ENCODE assay signal across 10 mouse cellular contexts in genomic region chr11:106770195-106770974, GRCm38 (mm10). TPM values are rescaled to one million over a fixed set of nuclear protein-coding genes. Genes with fewer than 3 reads are reported as not detected.
DNase-seq lines count a peak whose midpoint lies in the region; ATAC-seq and TF ChIP-seq lines count a peak whose summit lies in the region.
"Had no signal": no experiment of that assay in that cellular context is flagged by ENCODE, and none has a peak within 500 bp of the region (broad histone marks: within the 10 kb centered on the region; RNA-seq: fewer than 3 reads in every experiment).

No protein-coding gene starts in this region.

- no peaks in the 10 kb centered on the region for H3K4me1 ChIP-seq in midbrain, postnatal 0 days (ENCODE audit: insufficient read depth, low read length)
- no peaks in the 10 kb centered on the region for H3K4me1 ChIP-seq in midbrain, embryonic 16.5 days (ENCODE audit: control insufficient read depth, insufficient read depth, low read length)
- no peaks in the 10 kb centered on the region for H3K4me1 ChIP-seq in stomach, postnatal 0 days (replicated peaks; ENCODE audit: control insufficient read depth, insufficient read depth)
- H3K4me1 ChIP-seq: limb, embryonic 13.5 days had no signal

- 98% methylated on average over 9 of the region's 9 CpGs for WGBS in midbrain, postnatal 0 days
- 98% methylated on average over 9 of the region's 9 CpGs for WGBS in midbrain, embryonic 16.5 days
- WGBS in stomach, postnatal 0 days = 93% methylated on average over 9 of the region's 9 CpGs

- no peaks in the 10 kb centered on the region for H3K27me3 ChIP-seq in midbrain, postnatal 0 days (ENCODE audit: insufficient read depth, low read length)
- H3K27me3 ChIP-seq in midbrain, embryonic 16.5 days (ENCODE audit: control insufficient read depth, insufficient read depth, low read depth, low read length) = no peaks in the 10 kb centered on the region
- no peaks in the 10 kb centered on the region for H3K27me3 ChIP-seq in stomach, postnatal 0 days (ENCODE audit: control insufficient read depth, insufficient read depth, low read length)
- H3K27me3 ChIP-seq: limb, embryonic 13.5 days had no signal

- no peak for ATAC-seq in midbrain, postnatal 0 days (ENCODE audit: low FRiP score)
- no peak for ATAC-seq in midbrain, embryonic 16.5 days
- ATAC-seq in hematopoietic stem cell, adult 5-6 weeks (replicated peaks in 1 of 2; ENCODE audit: insufficient read depth in 1 of 2, low FRiP score in 2 of 2, low TSS enrichment in 1 of 2, low read depth in 1 of 2, poor library complexity in 2 of 2, severe bottlenecking in 2 of 2) = peak; percentile 37 to 46; a peak in 1 of 4 replicates
- ATAC-seq in stomach, postnatal 0 days (ENCODE audit: low FRiP score, low TSS enrichment) = no peak

- peak; percentile 37 for DNase-seq in embryo, embryonic 10.5 days (ENCODE audit: low spot score)
- DNase-seq in embryo, embryonic 10 days (ENCODE audit: low spot score) = no peak
- DNase-seq in midbrain, postnatal 0 days (ENCODE audit: low spot score) = no peak
- no peak for DNase-seq in stomach, postnatal 0 days (ENCODE audit: low spot score)
- no peak for DNase-seq in urinary bladder, postnatal 10 days (ENCODE audit: low spot score)
- no peak for DNase-seq in kidney, postnatal 14 days
- DNase-seq: cerebellum, adult 9-11 months had no signal

- H3K4me3 ChIP-seq in midbrain, postnatal 0 days (ENCODE audit: low read depth, low read length) = no peak overlapping the region
- no peak overlapping the region for H3K4me3 ChIP-seq in midbrain, embryonic 16.5 days (ENCODE audit: low read depth, low read length)
- H3K4me3 ChIP-seq in stomach, postnatal 0 days (ENCODE audit: low read depth, low read length) = no peak overlapping the region
- H3K4me3 ChIP-seq: limb, embryonic 13.5 days had no signal

- TF ChIP-seq EP300 in stomach, postnatal 0 days (optimal IDR thresholded peaks at IDR 0.05) = no peak

- H3K9me3 ChIP-seq in midbrain, postnatal 0 days (ENCODE audit: low read length) = no peaks in the 10 kb centered on the region
- H3K9me3 ChIP-seq in midbrain, embryonic 16.5 days (replicated peaks; ENCODE audit: control insufficient read depth, low read length, poor library complexity, severe bottlenecking) = no peaks in the 10 kb centered on the region
- no peaks in the 10 kb centered on the region for H3K9me3 ChIP-seq in stomach, postnatal 0 days (ENCODE audit: control insufficient read depth, low read length)

- H3K9ac ChIP-seq in midbrain, postnatal 0 days (replicated peaks; ENCODE audit: low read length, poor library complexity, severe bottlenecking) = no peak overlapping the region
- no peak overlapping the region for H3K9ac ChIP-seq in midbrain, embryonic 16.5 days (ENCODE audit: low read depth, low read length)
- no peak overlapping the region for H3K9ac ChIP-seq in stomach, postnatal 0 days (ENCODE audit: low read length)
- H3K9ac ChIP-seq: limb, embryonic 13.5 days had no signal

- H3K4me2 ChIP-seq in midbrain, postnatal 0 days (ENCODE audit: low read depth, low read length, poor library complexity, severe bottlenecking) = no peak overlapping the region
- no peak overlapping the region for H3K4me2 ChIP-seq in midbrain, embryonic 16.5 days (ENCODE audit: low read length)
- H3K4me2 ChIP-seq in stomach, postnatal 0 days (replicated peaks; ENCODE audit: low read depth) = no peak overlapping the region
- H3K4me2 ChIP-seq: limb, embryonic 13.5 days had no signal

- H3K27ac ChIP-seq in midbrain, postnatal 0 days (ENCODE audit: low read depth, low read length) = no peak overlapping the region
- H3K27ac ChIP-seq in midbrain, embryonic 16.5 days (ENCODE audit: low read length) = no peak overlapping the region
- no peak overlapping the region for H3K27ac ChIP-seq in stomach, postnatal 0 days (replicated peaks)
- H3K27ac ChIP-seq: limb, embryonic 13.5 days had no signal

- peaks cover 38% of the 10 kb centered on the region for H3K36me3 ChIP-seq in midbrain, postnatal 0 days (ENCODE audit: insufficient read depth, low read length)
- peaks cover 23% of the 10 kb centered on the region for H3K36me3 ChIP-seq in midbrain, embryonic 16.5 days (ENCODE audit: control insufficient read depth, insufficient read depth, low read length)
- peaks cover 34% of the 10 kb centered on the region for H3K36me3 ChIP-seq in stomach, postnatal 0 days (ENCODE audit: control insufficient read depth, insufficient read depth, low read length)

- TF ChIP-seq CTCF in midbrain, postnatal 0 days (IDR thresholded peaks at IDR 0.05) = peak; percentile 77
- peak; percentile 77 for TF ChIP-seq CTCF in stomach, postnatal 0 days (IDR thresholded peaks at IDR 0.05; ENCODE audit: low read depth)

RNA-seq across cellular contexts. Expression of gene Polg2, which starts 9.0 kb away (rescaled TPM):
- 6.6 and 9.8 TPM in 2 replicates for total RNA-seq in midbrain, postnatal 0 days (2014; rRNA removed)
- polyA plus RNA-seq in midbrain, postnatal 0 days (2015; fragmentation: Nextera tagmentation; extraction: Ambion mirVana) = 9.7 and 10.5 TPM in 2 replicates
- polyA plus RNA-seq in midbrain, embryonic 16.5 days (2015; fragmentation: Nextera tagmentation; extraction: Ambion mirVana) = 9.4 and 9.6 TPM in 2 replicates
- 16.0 and 24.2 TPM in 2 replicates for total RNA-seq in hematopoietic stem cell, adult 5-6 weeks (2017)
- polyA plus RNA-seq in stomach, postnatal 0 days (2015; fragmentation: Nextera tagmentation; extraction: Ambion mirVana) = 8.9 and 10.3 TPM in 2 replicates

RNA-seq across cellular contexts. Expression of gene Ddx5, which starts 18.6 kb away (rescaled TPM):
- 408 and 459 TPM in 2 replicates for total RNA-seq in midbrain, postnatal 0 days (2014; rRNA removed)
- 260 and 301 TPM in 2 replicates for polyA plus RNA-seq in midbrain, postnatal 0 days (2015; fragmentation: Nextera tagmentation; extraction: Ambion mirVana)
- polyA plus RNA-seq in midbrain, embryonic 16.5 days (2015; fragmentation: Nextera tagmentation; extraction: Ambion mirVana) = 365 and 425 TPM in 2 replicates
- total RNA-seq in hematopoietic stem cell, adult 5-6 weeks (2017) = 1,945 and 2,149 TPM in 2 replicates
- 175 and 178 TPM in 2 replicates for polyA plus RNA-seq in stomach, postnatal 0 days (2015; fragmentation: Nextera tagmentation; extraction: Ambion mirVana)

RNA-seq across cellular contexts. Expression of gene Cep95, which starts 18.7 kb away (rescaled TPM):
- total RNA-seq in midbrain, postnatal 0 days (2014; rRNA removed) = 6.0 and 13.3 TPM in 2 replicates
- polyA plus RNA-seq in midbrain, postnatal 0 days (2015; fragmentation: Nextera tagmentation; extraction: Ambion mirVana) = 6.0 and 7.9 TPM in 2 replicates
- polyA plus RNA-seq in midbrain, embryonic 16.5 days (2015; fragmentation: Nextera tagmentation; extraction: Ambion mirVana) = 16.2 and 17.8 TPM in 2 replicates
- total RNA-seq in hematopoietic stem cell, adult 5-6 weeks (2017) = 25.3 and 53.4 TPM in 2 replicates
- 4.9 and 5.7 TPM in 2 replicates for polyA plus RNA-seq in stomach, postnatal 0 days (2015; fragmentation: Nextera tagmentation; extraction: Ambion mirVana)

RNA-seq across cellular contexts. Expression of gene Milr1, which starts 19.4 kb away (rescaled TPM):
- 0.66 TPM in 1 of 2 replicates, not detected in the other for total RNA-seq in midbrain, postnatal 0 days (2014; rRNA removed)
- polyA plus RNA-seq in midbrain, postnatal 0 days (2015; fragmentation: Nextera tagmentation; extraction: Ambion mirVana) = 0.37 and 0.82 TPM in 2 replicates
- 0.89 and 0.99 TPM in 2 replicates for polyA plus RNA-seq in midbrain, embryonic 16.5 days (2015; fragmentation: Nextera tagmentation; extraction: Ambion mirVana)
- 50.2 and 51.9 TPM in 2 replicates for total RNA-seq in hematopoietic stem cell, adult 5-6 weeks (2017)
- polyA plus RNA-seq in stomach, postnatal 0 days (2015; fragmentation: Nextera tagmentation; extraction: Ambion mirVana) = 2.2 and 2.8 TPM in 2 replicates

RNA-seq across cellular contexts. Expression of gene Pecam1, which starts 20.0 kb away (rescaled TPM):
- total RNA-seq in midbrain, postnatal 0 days (2014; rRNA removed) = 17.5 and 18.1 TPM in 2 replicates
- polyA plus RNA-seq in midbrain, postnatal 0 days (2015; fragmentation: Nextera tagmentation; extraction: Ambion mirVana) = 9.8 and 11.1 TPM in 2 replicates
- polyA plus RNA-seq in midbrain, embryonic 16.5 days (2015; fragmentation: Nextera tagmentation; extraction: Ambion mirVana) = 14.1 and 15.7 TPM in 2 replicates
- 46.2 and 50.2 TPM in 2 replicates for total RNA-seq in hematopoietic stem cell, adult 5-6 weeks (2017)
- polyA plus RNA-seq in stomach, postnatal 0 days (2015; fragmentation: Nextera tagmentation; extraction: Ambion mirVana) = 20.2 and 20.4 TPM in 2 replicates

Comparison
In these comparisons a context has a peak if more than half of its experiments do, and no peak if none do; other contexts are left out.
1. ATAC-seq: peak in hematopoietic stem cell, adult 5-6 weeks (2 of 2); none in midbrain, postnatal 0 days (single experiment), midbrain, embryonic 16.5 days (single experiment) and stomach, postnatal 0 days (single experiment).